Mouse (Mus musculus) lung, postnatal 0 days (tissue): ENCODE measurements at regions not wholly inside any gene's neighbourhood (a gene's known extent, or its start where the extent isn't known, plus 50 kb on each side); places are given as distances from the start of the nearest gene placed in this dataset.
A peak's percentile ranks its signal among the peaks of the same experiment; 100 is the strongest.
"Not testable (repeated sequence)": the region's sequence is repeated elsewhere in the genome, so short reads cannot be mapped to it uniquely, and the experiment has no call there.

Source experiments
- ATAC-seq: fragments of 200-750 bp; cut with Nextera tagmentation; 2 replicates; pipeline ENCODE4 v1.8.0; 2017; ENCODE audit warnings: moderate library complexity
- DNase-seq: peaks from one replicate; pipeline ENCODE4 v3.0.0-alpha.2; 2016; ENCODE audit warnings: low spot score
- H3K27ac ChIP-seq: fragments of 300-500 bp; sonication (generic); 2 replicates; pipeline ENCODE4 v1.5.1; 2014; ENCODE audit warnings: antibody characterized with exemption, mild to moderate bottlenecking, low read length, mixed read lengths
- H3K27me3 ChIP-seq: fragments of 300-500 bp; sonication (generic); replicated peaks from 2 replicates; pipeline ENCODE4 v1.6.1; 2014; ENCODE audit warnings: low read length, mixed read lengths; ENCODE audit not compliant: insufficient read depth
- H3K36me3 ChIP-seq: fragments of 300-500 bp; sonication (generic); 2 replicates; pipeline ENCODE4 v1.6.1; 2014; ENCODE audit warnings: low read length, mixed read lengths; ENCODE audit not compliant: insufficient read depth
- H3K4me1 ChIP-seq: fragments of 300-500 bp; sonication (generic); 2 replicates; pipeline ENCODE4 v1.6.1; 2014; ENCODE audit warnings: antibody characterized with exemption, low read depth, low read length, mixed read lengths; ENCODE audit not compliant: insufficient read depth
- H3K4me2 ChIP-seq: fragments of 300-500 bp; sonication (generic); replicated peaks from 2 replicates; pipeline ENCODE4 v1.6.1; 2014; ENCODE audit warnings: low read depth, mild to moderate bottlenecking, low read length, moderate library complexity, mixed read lengths
- H3K4me3 ChIP-seq: fragments of 300-500 bp; sonication (generic); 2 replicates; pipeline ENCODE4 v1.5.1; 2014; ENCODE audit warnings: low read depth, low read length
- H3K9ac ChIP-seq: fragments of 300-500 bp; sonication (generic); replicated peaks from 2 replicates; pipeline ENCODE4 v1.6.1; 2014; ENCODE audit warnings: low read depth, mild to moderate bottlenecking
- H3K9me3 ChIP-seq: fragments of 300-500 bp; sonication (generic); 2 replicates; pipeline ENCODE4 v1.6.1; 2016; ENCODE audit warnings: low read length, mixed read lengths
- CTCF ChIP-seq: IDR thresholded peaks from 2 replicates; pipeline ENCODE4 v1.5.1; 2016; ENCODE audit warnings: antibody characterized with exemption, mild to moderate bottlenecking
- EP300 ChIP-seq: IDR thresholded peaks from 2 replicates; pipeline ENCODE4 v1.6.1; 2016; ENCODE audit warnings: antibody characterized with exemption, mild to moderate bottlenecking, control low read depth
- WGBS: fragments of 180-500 bp; shearing (Covaris S2); extraction: QIAGEN DNeasy Blood & Tissue Kit; methylation state at CpG from one replicate; pipeline ENCODE4 v1.1.7; 2014; 5-methylcytosine and 5-hydroxymethylcytosine counted together

DNA sequence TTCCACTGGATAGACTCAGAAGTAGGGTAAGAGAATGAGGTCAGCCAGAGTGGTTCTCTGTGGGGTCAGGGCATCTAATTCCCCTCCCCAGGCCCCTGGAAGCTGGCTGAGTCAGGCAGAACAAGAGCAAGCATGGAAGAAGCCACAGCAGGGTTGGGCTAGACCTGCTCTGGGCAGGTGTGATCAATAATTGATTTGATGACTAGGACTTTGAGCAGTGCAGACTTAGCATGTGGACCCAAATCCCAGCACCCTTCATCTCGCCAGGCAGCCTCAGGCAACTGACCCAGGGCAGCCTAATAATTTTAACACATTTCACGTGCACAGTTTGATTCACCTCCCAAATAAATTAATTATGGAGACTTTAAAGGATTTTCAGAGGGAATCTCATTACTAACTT, 67.2 kb downstream of the Qdpr start:
- DNase-seq = no peak
- ATAC-seq = no peak

DNA sequence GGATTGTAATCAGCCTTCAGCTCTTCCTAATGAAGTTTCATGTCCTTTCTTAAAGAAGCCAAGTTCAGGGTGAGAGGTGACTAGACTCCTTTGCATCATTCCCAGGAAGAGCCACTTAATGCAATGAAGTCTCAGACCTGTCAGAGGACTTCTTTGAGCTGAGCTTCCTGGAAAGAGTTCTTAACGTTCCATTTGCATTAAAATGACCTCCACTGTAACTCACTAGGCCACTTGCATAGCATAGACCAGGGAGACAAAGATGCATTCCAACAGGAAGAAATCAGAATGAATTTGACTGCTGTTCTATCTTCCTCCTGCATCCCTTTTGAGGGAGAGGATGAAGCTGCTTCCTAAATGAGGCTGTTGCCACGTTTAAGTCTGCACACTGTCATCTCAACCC, 71.5 kb downstream of the Qdpr start:
- no peaks in the 10 kb centered on the region for H3K4me1 ChIP-seq
- WGBS = 20% methylated on average over 2 of the region's 2 CpGs
- no peaks in the 10 kb centered on the region for H3K9me3 ChIP-seq
- no peak for ATAC-seq
- H3K4me3 ChIP-seq = no peak overlapping the region
- H3K27me3 ChIP-seq = no peaks in the 10 kb centered on the region
- no peak overlapping the region for H3K27ac ChIP-seq
- no peak overlapping the region for H3K4me2 ChIP-seq
- no peak for DNase-seq
- TF ChIP-seq CTCF = no peak
- TF ChIP-seq EP300 = no peak
- H3K9ac ChIP-seq = no peak overlapping the region
- H3K36me3 ChIP-seq = no peaks in the 10 kb centered on the region

More for the DNA sequence above, 67.2 kb downstream of the Qdpr start:
- Histone ChIP-seq H3K27ac (no peak overlapping the region), H3K4me3 (no peak overlapping the region), H3K4me2 (no peak overlapping the region), H3K4me1 (no peaks in the 10 kb centered on the region), H3K9me3 (no peaks in the 10 kb centered on the region), H3K27me3 (no peaks in the 10 kb centered on the region), H3K36me3 (no peaks in the 10 kb centered on the region), H3K9ac (no peak overlapping the region)
- WGBS = 72% methylated on average over 2 of the region's 2 CpGs
- no peak for TF ChIP-seq CTCF
- no peak for TF ChIP-seq EP300

GRCm38 (mm10) chr5:45373069-45373468, 77.0 kb downstream of the Qdpr start:
- no peak for ATAC-seq
- no peak for TF ChIP-seq EP300
- no peak for TF ChIP-seq CTCF

GRCm38 (mm10) chr5:45368451-45368850, 81.6 kb downstream of the Qdpr start:
- TF ChIP-seq CTCF = no peak
- TF ChIP-seq EP300 = peak; percentile 51; the same call in 1 of the 2 replicates
- no peaks in the 10 kb centered on the region for H3K27me3 ChIP-seq
- ATAC-seq = peak; percentile 87
- H3K27ac ChIP-seq = no peak overlapping the region
- 27% methylated on average over 6 of the region's 6 CpGs for WGBS
- H3K36me3 ChIP-seq = no peaks in the 10 kb centered on the region
- H3K4me2 ChIP-seq = no peak overlapping the region
- no peak overlapping the region for H3K4me3 ChIP-seq
- DNase-seq = peak; percentile 73
- no peak overlapping the region for H3K9ac ChIP-seq
- no peaks in the 10 kb centered on the region for H3K9me3 ChIP-seq
- no peaks in the 10 kb centered on the region for H3K4me1 ChIP-seq

More at GRCm38 (mm10) chr5:45373069-45373468, 77.0 kb downstream of the Qdpr start:
- no peak overlapping the region for H3K4me2 ChIP-seq
- no peaks in the 10 kb centered on the region for H3K27me3 ChIP-seq
- no peak overlapping the region for H3K4me3 ChIP-seq
- no peaks in the 10 kb centered on the region for H3K36me3 ChIP-seq
- DNase-seq = no peak
- 51% methylated on average over 2 of the region's 2 CpGs for WGBS
- no peak overlapping the region for H3K9ac ChIP-seq
- no peaks in the 10 kb centered on the region for H3K9me3 ChIP-seq
- H3K4me1 ChIP-seq = no peaks in the 10 kb centered on the region
- H3K27ac ChIP-seq = no peak overlapping the region

GRCm38 (mm10) chr5:45360189-45360588, 89.8 kb downstream of the Qdpr start:
- TF ChIP-seq CTCF (no peak), EP300 (no peak)
- H3K4me1 ChIP-seq = no peaks in the 10 kb centered on the region
- no peak for DNase-seq
- no peak overlapping the region for H3K27ac ChIP-seq
- H3K27me3 ChIP-seq = no peaks in the 10 kb centered on the region
- no peak overlapping the region for H3K9ac ChIP-seq
- no peak for ATAC-seq
- H3K4me2 ChIP-seq = no peak overlapping the region
- no peak overlapping the region for H3K4me3 ChIP-seq
- H3K36me3 ChIP-seq = no peaks in the 10 kb centered on the region
- no peaks in the 10 kb centered on the region for H3K9me3 ChIP-seq

GRCm38 (mm10) chr5:45340411-45340810, 109.6 kb downstream of the Qdpr start:
- Histone ChIP-seq H3K9ac (no peak overlapping the region), H3K4me2 (no peak overlapping the region), H3K4me1 (no peaks in the 10 kb centered on the region), H3K36me3 (no peaks in the 10 kb centered on the region), H3K27me3 (no peaks in the 10 kb centered on the region), H3K9me3 (no peaks in the 10 kb centered on the region), H3K4me3 (no peak overlapping the region), H3K27ac (no peak overlapping the region)
- TF ChIP-seq EP300 (no peak), CTCF (no peak)
- ATAC-seq (no peak), DNase-seq (no peak)
- 43% methylated on average over 3 of the region's 3 CpGs for WGBS

DNA sequence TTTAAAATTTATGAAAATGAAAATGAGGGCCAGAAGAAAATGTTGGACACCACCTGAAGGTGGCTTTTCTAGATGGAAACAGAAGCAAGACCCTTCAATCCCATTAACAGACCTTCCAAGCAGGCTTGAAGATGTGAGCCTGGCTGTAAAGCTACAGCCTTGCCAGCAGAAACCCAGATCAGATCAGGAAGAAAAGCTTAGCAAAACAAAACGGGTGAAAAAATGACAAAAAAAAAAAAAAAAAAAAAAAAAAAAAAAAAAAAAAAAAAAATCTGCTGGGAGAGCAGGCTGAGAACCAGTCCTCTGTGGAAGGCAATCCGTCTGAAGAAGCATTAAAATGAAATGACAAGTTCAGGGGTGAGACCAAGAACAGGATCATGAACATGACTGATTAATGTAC, 113.2 kb downstream of the Qdpr start:
- H3K4me3 ChIP-seq = no peak overlapping the region
- no peaks in the 10 kb centered on the region for H3K36me3 ChIP-seq
- H3K27me3 ChIP-seq = no peaks in the 10 kb centered on the region
- no peak overlapping the region for H3K9ac ChIP-seq
- ATAC-seq = no peak
- H3K4me2 ChIP-seq = no peak overlapping the region
- no peaks in the 10 kb centered on the region for H3K4me1 ChIP-seq
- no peaks in the 10 kb centered on the region for H3K9me3 ChIP-seq
- H3K27ac ChIP-seq = no peak overlapping the region
- TF ChIP-seq CTCF (no peak), EP300 (no peak)
- DNase-seq = no peak
- WGBS = 51% methylated on average over 2 of the region's 2 CpGs

DNA sequence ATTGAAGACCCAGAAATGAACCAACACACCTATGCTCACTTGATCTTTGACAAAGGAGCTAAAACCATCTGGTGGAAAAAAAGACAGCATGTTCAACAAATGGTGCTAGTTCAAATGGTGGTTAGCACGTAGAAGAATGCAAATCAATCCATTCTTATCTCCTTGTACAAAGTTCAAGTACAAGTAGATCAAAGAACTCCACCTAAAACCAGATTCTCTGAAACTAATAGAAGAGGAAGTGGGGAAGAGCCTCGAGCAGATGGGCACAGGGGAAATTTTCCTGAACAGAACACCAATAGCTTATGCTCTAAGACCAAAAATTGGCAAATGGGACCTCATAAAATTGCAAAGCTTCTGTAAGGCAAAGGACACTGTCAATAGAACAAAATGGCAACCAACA, 125.6 kb downstream of the Qdpr start:
- H3K4me2 ChIP-seq, H3K36me3 ChIP-seq, DNase-seq, ATAC-seq, H3K27ac ChIP-seq, H3K9ac ChIP-seq, H3K27me3 ChIP-seq, H3K9me3 ChIP-seq, H3K4me1 ChIP-seq, H3K4me3 ChIP-seq: not testable (repeated sequence)
- 43% methylated on average over 2 of the region's 2 CpGs for WGBS
